Mouse (Mus musculus) brain, embryonic 14.5 days (tissue): ENCODE data around the gene Cant1. TPM values are rescaled to one million over a fixed set of nuclear protein-coding genes. Genes with fewer than 3 reads are reported as not detected.
"Not testable (repeated sequence)": the region's sequence is repeated elsewhere in the genome, so short reads cannot be mapped to it uniquely, and the experiment has no call there.

Experiments used
- DNase-seq: peaks from one replicate; pipeline ENCODE4 v3.0.0-alpha.2; 2011; ENCODE audit warnings: low read depth
- CTCF ChIP-seq: fragments of 200-500 bp; IDR thresholded peaks from 2 replicates; pipeline ENCODE4 v1.5.1; 2012; ENCODE audit warnings: inconsistent platforms, mild to moderate bottlenecking, moderate library complexity, borderline replicate concordance; ENCODE audit not compliant: insufficient read depth, insufficient read length; ENCODE audit errors: extremely low read depth
- POLR2A ChIP-seq: fragments of 200-500 bp; IDR thresholded peaks from 2 replicates; pipeline ENCODE4 v1.6.1; 2012; ENCODE audit warnings: mild to moderate bottlenecking, inconsistent platforms, borderline replicate concordance; ENCODE audit not compliant: poor library complexity, insufficient read depth, insufficient read length, severe bottlenecking; ENCODE audit errors: extremely low read depth
- polyA plus RNA-seq: library from polyadenylated mRNA; depleted of rRNA; stranded (reverse); fragments of >200 nt; gene quantifications from 2 replicates; pipeline ENCODE4 v1.2.3, GENCODE M21; 2012

The Cant1 gene
- polyA plus RNA-seq, 1 experiment = 45.7 TPM

DNA sequence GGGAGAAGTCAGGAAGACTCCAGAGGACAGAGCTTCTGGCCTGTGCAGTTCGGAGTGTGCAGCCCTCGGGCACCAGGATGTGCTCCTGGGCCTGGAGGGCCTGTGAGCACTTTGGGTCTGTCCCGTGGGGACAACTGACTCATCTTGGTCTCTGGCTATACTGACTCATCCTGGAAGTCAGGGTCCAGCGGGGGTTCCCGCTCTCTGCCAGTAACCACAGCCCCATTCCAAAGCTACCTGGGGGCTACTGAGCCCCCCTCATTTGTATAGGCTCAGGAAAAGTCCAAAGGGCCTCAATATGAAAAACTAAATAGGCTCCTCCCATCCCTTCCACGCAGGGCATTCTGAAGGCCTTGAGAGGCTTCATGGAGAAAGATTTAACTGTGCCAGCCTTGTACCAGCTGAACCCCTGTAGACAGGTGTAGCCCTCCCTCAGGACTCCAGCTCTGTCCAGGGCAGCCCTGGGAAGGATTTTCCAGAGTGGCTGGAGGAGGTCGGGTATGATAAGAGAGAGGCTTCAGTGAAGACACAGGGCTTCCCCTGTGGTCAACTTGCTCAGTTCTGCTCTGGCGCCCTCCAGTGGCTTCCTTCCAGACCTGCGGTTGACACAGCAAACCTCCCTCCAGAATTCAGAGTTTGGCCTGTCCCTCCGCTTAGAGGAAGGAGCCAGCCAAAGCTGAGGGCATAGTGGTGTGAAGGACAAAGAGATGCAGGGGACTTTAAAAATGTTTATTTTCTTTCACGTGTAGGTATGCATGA lies 39.5 kb downstream of the Cant1 start:
- TF ChIP-seq CTCF = peak; percentile 92
- no peak for TF ChIP-seq POLR2A
- peak; percentile 77 for DNase-seq

DNA sequence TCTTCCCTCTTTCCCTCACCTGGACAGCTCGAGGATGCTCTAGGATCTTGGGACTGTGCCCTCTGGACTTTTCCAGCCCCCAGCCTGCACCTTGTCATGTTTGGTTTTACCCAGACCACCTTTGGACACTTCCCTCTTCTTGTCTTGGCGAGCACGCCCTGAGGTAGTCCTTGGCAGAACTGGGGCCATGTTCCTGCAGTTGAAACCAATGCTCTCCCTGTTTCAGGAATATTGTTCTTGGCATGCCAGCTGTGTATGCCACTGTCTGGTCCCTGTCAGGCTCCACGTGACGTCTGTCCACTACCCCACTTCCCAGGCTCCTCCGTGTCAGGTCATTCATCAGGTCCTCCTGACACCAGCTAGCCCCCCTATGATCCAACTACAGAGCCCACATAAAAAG lies 40.2 kb downstream of the Cant1 start:
- no peak for DNase-seq
- TF ChIP-seq POLR2A = no peak
- TF ChIP-seq CTCF = no peak

DNA sequence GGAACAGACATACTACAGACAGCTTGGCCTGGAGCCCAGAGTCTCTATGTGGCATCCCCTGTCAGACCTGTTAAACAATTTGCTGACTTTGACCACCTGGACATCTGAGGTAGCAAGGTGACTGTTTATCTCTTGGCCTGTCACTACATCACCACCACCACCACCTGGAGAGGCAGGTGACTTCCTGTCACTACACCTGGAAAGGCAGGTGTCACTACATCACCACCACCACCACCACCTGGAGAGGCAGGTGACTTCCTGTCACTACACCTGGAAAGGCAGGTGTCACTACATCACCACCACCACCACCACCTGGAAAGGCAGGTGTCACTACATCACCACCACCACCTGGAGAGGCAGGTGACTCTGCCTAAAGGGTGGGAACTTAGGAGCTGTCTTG lies 42.6 kb downstream of the Cant1 start:
- not testable (repeated sequence) for DNase-seq

DNA sequence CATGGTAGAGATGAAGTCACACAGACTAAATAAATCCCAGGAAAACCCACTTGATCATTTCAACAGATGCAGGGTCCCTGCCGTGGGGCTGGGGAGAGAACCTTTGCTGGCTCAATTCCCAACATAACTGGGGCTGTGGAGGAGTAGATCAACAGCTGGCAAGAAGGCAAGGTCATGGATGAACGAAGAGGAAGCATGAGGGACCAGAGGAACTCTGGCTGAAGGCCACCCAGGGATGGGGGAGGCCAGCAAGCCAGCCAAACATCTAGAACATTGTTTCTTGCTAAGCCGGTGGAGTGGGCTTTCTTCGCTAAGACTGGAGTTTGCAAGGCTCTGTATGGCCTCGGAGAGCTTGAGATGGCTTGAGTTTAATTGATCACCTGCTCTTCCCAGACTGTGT lies 43.0 kb downstream of the Cant1 start:
- TF ChIP-seq POLR2A (no peak), CTCF (no peak)
- DNase-seq = no peak

DNA sequence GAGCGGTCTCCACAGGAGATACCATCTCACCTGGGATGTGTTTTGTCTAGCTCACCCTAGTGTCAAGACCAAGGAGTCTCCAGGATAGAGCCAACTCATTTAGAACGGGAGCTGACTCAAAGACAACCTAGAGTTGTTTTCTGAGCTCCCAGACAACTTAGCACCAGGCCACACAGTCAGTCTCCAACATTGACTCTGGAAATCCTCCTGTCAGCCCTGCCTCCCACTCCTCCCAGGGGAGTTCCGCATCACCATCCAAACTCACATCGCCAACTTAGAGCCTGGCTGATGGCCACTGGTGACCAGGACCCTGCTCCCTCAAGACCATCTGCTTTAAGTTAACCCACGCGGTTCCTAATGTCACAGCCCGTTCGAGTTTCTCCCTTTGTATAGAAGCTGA lies 43.4 kb downstream of the Cant1 start:
- DNase-seq = no peak
- no peak for TF ChIP-seq CTCF
- TF ChIP-seq POLR2A = no peak

DNA sequence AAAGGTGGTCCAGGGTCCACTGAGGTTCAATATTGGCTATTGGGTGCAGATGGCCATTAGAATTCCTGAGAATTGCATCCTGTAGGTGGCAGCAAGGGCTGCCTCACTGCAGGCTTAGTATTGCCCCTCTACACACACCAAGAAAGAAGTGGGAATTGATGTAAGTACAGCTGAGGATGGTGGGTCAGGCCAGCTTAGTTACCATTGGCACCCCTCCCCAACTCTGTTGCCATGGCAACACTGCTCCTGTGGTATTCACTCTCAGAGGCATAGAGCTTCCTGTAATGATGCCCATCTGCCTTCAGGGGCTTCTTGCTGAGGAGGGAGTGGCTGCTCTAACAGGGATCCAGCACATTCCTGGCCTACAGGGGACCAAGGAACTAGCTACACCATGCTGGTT lies 43.9 kb downstream of the Cant1 start:
- TF ChIP-seq CTCF (peak; percentile 9; the same call in 1 of the 2 replicates), POLR2A (no peak)
- DNase-seq = peak; percentile 72

DNA sequence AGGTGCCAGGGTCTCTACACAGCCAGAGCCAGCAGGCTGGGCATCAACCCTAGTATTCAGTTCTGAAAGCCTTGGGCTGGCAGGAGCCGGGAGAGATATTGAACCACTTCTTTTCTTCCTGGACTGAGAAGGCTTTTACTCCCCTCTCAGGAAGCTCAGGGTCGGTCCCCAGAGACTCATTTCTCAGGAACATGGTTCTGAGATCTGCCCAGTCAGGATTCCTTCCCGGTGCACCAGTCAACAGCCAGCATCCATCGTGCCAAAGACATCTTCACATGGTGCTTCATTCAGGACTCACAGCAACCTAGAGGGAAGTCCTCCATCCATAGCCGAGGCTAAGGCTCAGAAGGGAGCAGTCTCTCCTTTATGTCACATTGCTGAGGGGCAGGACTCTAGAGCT lies 44.4 kb downstream of the Cant1 start:
- no peak for DNase-seq
- no peak for TF ChIP-seq POLR2A
- no peak for TF ChIP-seq CTCF

DNA sequence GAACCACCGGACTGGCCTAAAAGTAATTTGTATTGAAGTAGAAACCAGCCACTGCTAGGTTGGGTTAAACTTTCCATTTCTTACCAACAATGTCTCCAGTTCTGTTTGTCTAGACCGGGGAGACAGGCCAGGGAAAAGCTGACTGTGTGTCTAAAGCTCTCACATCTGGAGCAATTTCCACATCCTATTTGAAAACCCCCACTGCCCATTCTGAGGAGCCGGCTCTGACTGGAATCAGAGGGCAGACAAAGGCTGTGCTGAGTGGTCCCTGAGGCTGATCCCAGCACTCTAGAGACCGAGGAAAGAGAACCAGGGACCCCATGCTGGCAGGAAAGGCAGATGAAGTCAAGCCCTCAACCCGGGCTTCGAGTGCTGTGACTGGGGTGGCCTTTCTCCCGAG lies 46.2 kb downstream of the Cant1 start:
- TF ChIP-seq POLR2A (no peak), CTCF (no peak)
- DNase-seq = no peak

DNA sequence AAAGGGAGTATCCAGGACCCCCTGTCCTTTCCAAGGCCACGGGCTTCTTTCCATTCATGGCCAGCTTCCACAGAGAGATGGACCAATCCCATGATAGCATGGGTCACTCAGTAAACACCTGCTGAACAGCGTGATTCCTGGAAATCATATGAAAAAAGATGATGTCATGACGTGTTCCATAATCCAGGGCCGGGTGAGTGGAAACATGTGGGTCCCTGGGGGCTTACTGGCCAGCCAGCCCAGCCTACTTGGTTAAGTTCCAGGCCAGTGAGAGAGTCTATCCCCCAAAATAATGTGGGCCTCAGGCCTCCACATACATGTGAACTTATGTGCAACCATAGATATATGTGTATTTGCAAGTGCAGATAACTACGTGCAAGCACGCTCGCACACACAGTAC lies 47.0 kb downstream of the Cant1 start:
- DNase-seq = no peak
- TF ChIP-seq POLR2A (no peak), CTCF (no peak)

DNA sequence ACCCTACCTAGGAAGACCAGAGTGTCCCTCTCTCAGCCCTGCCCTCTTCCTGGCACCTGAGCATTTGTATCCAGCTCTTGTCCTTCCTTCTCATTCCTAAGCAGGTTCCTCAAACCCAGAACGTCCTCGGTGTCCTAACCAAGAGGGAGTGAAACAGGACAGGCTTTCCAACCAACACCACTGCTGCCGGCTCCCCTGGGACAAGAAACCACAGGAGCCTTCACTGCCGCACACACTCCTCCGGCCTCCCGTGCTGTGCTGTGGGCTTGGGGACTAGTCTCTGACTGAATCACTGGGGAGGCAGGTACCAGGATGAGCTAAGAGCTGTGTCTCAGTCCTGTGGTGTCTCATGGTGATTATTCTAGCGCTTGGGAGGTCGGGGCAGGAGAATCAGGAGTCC lies 49.2 kb downstream of the Cant1 start:
- TF ChIP-seq POLR2A (no peak), CTCF (no peak)
- DNase-seq = no peak

DNA sequence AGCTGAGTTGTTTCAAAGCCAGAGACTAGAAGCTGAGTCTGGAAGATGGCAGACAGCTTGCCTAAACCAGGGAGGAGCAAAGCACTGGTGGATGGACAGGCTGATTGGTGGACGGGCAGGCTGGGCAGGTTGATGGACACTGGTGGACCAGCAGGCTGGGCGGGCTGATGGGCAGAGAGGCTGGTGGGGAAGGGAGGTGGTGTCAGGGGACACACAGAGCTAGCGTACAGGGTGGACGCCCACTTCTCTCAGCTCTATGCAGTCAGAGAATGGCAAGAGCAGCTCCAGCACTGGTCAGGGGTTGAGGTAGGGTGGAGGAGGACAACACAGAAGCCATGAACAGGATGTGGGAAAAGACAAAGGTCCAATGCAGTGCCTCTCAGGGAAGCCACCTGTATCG lies 49.6 kb downstream of the Cant1 start:
- TF ChIP-seq CTCF = no peak
- no peak for TF ChIP-seq POLR2A
- no peak for DNase-seq

DNA sequence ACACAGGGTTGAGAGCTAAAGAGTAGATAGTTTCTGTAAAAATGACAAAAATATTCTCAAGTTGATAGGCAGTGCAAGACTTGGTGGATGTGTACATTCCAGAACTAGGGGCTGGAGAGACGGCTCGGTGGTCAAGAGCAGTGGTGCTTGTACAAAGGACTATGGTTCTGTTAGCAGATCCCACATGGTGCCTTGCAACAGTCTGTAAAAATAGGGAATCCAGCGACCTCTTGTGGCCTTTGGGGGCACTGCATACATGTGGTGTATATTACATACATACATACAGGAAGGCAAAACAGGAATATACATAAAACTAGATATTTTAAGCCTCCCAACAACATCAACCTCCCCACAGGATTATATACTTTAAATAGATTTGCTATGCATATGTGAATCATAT lies 50.6 kb downstream of the Cant1 start:
- peak; percentile 32 for DNase-seq

DNA sequence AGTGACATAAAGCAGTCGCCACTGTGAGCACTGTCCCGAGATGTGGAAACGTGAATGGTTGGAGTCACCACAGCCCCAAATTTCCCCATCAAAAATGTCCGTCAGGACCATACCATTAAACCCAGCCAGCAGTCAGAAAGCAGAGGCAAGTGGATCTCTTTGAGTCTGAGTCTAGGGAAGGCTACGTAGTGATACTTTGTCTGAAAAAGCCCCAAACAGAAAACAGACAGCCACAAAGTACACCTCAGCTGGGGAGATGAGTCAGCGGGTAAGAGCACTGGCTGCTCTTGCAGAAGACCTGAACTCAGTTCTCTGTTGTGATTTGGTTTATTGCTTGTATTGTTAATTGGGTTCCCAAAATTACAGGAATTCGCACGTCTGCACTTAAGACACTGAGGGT lies 52.3 kb downstream of the Cant1 start:
- no peak for DNase-seq
- TF ChIP-seq CTCF (no peak), POLR2A (no peak)

More for the DNA sequence above, 50.6 kb downstream of the Cant1 start:
- TF ChIP-seq POLR2A (no peak), CTCF (peak; percentile 29; the same call in 1 of the 2 replicates)

DNA sequence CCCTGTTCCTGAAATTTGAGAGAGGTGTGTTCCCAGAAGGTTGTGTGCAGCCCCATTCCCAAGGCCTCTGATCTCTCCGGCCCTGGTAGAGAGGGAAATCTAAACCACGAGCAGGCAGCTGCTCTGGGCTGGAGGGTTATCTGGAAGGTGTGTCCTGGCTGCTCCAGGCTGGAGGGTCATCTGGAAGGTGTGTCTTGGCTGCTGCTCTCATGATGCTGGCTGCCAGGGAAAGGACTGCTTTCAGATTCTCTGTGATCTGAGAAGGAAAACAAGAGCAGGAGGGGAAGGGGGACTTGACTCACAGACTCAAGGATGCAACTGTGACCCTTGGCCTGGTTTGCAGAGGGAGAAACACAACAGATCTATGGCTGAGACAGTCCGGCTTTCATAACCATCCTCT lies 52.8 kb downstream of the Cant1 start:
- TF ChIP-seq CTCF (no peak), POLR2A (no peak)

More for the DNA sequence above, 52.8 kb downstream of the Cant1 start:
- DNase-seq = no peak
